Mouse (Mus musculus) myocyte (in vitro differentiated cells): ENCODE results near the gene Syne2.

Experiments used
- MAX ChIP-seq: IDR thresholded peaks from one replicate; pipeline ENCODE4 v1.6.1; 2011; ENCODE audit warnings: low read depth, mild to moderate bottlenecking, control low read depth
- MYOD1 ChIP-seq, 3 experiments: IDR thresholded peaks; one replicate each; pipeline ENCODE4 v1.6.1; 2011; ENCODE audit warnings: control low read depth in 2 of 3, low read depth in 2 of 3, mild to moderate bottlenecking in 2 of 3, moderate library complexity in 1 of 3; ENCODE audit not compliant: insufficient read length in 2 of 3, control insufficient read depth in 1 of 3
- POLR2A ChIP-seq: IDR thresholded peaks from one replicate; pipeline ENCODE4 v1.6.1; 2011; ENCODE audit warnings: low read depth, mild to moderate bottlenecking, control low read depth, moderate library complexity; ENCODE audit not compliant: insufficient read length
- POLR2AphosphoS2 ChIP-seq: IDR thresholded peaks from one replicate; pipeline ENCODE4 v1.6.1; 2011; ENCODE audit warnings: low read depth, control low read depth; ENCODE audit not compliant: insufficient read length
- REST ChIP-seq: IDR thresholded peaks from one replicate; pipeline ENCODE4 v1.6.1; 2011; ENCODE audit warnings: mild to moderate bottlenecking, control low read depth, moderate library complexity; ENCODE audit not compliant: insufficient read depth, insufficient read length
- TCF12 ChIP-seq: IDR thresholded peaks from one replicate; pipeline ENCODE4 v1.6.1; 2011; ENCODE audit warnings: mild to moderate bottlenecking, control low read depth; ENCODE audit not compliant: poor library complexity, insufficient read depth, severe bottlenecking
- USF1 ChIP-seq: IDR thresholded peaks from one replicate; pipeline ENCODE4 v1.6.1; 2011; ENCODE audit warnings: low read depth, mild to moderate bottlenecking, control low read depth, moderate library complexity

- TF ChIP-seq MAX (no peak), POLR2A (no peak), MYOD1 (IDR thresholded peaks at IDR 0.05; ENCODE audit: control insufficient read depth in 1 of 3, insufficient read length in 2 of 3, low read depth in 2 of 3) (no peak), TCF12 (no peak), USF1 (no peak), POLR2AphosphoS2 (no peak), REST (no peak)
These were observed 186.8 kb downstream of the Syne2 start for GRCm38 (mm10) chr12:76004697-76005249.
